Mouse (Mus musculus) kidney, postnatal 14 days (tissue): ENCODE results near the gene Lbh.

Experiments
- DNase-seq: peaks from one replicate; pipeline ENCODE4 v3.0.0; 2022; ENCODE audit warnings: mixed read lengths

Lbh gene

DNA sequence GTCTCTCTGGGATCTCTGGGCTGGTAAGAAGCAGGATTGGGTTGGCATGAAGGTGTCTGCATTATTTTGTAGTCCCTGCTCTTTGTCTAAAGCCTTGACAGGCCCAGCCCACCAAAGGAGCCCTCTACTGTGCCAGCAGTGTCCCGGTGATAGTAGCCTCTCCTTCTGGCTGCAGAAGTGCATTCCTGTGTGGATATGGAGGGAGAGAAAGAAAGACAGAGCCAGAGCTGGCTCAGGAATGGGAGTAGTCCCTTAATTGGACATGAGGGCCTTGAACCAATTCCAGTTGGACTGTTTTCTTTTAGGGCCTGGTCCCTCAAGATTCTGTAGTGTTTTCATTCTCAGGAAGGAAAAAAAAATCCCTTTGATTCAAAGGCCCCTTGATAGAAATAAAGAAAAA lies 6.4 kb upstream of the Lbh start:
- DNase-seq: no peak

DNA sequence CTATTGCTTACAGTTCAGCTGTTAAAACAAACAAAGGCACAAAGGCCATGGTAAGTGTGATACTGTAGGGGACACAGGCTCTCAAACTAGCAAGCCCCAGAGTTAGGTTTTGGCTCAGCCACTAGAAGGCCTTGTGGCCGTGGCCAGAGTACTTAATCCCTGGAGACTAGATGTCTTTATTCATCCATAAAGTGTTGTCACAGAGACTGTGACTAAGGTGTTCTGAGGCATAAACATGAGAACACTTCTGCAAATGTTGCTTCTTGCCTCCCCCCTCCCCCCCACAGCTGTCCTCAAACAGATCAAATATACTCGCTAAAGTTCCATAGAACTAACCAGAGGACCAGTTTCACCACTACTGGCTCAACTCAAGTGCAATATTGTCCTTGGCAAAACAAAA lies 4.0 kb upstream of the Lbh start:
- DNase-seq: no peak

DNA sequence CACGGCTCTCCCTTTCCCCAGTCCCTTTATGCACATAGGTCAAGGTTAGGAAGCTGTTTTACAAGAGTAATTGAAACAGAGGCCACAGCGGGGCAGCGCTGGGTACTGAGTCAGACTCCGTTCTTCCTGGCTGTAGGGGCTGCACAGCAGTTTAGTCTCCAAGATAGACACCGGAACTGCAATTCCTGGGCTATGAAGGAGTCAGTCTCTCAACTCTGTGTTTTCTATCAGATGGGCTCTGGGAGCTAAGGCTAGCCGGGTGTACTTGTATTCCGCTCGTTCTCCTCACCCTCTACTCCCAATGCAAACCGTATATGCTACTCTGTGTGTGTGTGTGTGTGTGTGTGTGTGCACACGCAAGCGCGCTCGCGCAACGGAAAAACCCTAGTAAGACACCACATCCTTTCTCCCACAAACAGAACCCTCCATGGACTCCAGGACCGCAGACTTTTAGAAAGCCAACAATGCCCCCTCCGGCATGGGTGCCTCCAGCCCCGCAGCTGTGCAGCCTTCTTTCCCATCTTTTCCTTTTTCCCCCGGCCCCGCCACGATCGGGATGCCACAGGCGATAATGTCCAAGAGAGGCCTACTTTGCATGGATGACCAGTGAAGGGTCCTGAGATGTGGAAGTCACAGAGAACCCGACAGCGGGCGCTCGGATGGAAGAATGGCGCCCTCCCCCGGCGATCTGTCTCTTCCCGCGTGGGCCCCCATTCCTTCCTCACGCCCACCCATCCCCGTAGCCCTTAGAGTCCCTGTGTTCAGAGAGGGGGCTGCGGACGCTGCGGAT lies 669 bp upstream of the Lbh start:
- peak; percentile 73 for DNase-seq

DNA sequence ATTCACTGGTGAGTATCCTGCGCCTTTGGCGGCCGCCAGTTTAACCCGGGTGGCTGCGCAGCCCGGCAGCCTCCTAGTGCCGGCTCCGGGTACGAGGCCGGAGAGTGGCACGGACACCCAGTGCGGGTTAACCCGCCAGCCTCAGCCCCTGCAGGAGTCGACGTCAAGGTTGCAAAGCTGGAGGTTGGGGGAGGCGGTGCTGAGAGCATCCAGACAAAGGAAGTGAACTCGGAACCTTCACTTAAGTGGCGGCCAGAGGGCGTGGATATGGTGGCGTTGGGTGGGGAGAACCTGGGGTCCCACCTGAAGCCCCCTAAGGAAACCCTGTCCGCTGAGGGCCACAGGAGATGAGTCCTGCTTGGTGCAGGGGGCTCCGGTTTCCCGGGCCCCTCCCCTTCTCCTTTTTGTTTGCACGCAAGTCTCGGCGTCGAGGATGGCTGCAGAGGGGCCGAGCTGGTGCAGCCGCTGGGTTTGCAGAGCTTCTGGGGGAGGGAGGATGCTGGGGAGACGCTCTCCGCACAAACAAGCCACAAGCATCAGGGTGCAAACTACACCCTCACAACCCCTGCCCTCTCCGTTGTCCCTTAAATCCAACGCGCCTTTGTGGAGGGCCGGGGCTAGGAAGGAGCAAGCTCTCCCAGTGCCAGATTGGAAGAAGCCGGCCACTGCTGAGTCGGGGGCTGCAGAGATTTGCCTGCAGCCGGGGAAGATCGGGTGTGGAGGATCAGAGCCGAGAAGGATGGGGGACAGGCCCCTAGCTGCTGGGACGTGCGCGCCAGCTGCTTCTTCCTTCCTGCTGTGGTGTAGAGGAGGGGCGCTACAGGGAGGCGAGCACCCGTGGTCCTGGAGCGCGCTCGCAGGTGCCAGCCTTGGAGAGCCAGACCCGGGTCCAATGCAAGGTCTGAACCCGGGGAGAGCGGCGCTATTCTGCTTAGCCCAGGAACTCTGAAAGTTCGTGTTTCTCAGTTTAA lies 751 bp downstream of the Lbh start:
- DNase-seq: peak; percentile 54

DNA sequence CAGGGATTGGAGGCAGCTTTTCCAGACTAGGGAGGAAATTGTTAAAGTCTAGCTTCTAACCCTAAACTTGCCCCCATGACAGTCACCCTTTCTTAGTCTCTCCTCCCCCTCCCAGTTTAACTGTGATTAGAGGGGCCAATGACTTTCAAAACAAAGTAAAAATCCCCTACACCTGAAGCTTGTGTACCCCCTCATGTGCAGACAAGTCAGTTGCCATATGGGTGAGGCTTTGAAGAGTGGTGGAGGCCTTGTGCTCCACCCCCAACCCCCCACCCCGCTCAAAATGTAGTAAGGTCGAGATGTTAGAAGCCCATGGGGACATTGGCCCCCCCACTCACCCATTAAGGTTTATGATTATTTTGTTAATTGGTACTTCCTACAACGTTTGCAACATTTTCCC lies 1.5 kb downstream of the Lbh start:
- DNase-seq: no peak

DNA sequence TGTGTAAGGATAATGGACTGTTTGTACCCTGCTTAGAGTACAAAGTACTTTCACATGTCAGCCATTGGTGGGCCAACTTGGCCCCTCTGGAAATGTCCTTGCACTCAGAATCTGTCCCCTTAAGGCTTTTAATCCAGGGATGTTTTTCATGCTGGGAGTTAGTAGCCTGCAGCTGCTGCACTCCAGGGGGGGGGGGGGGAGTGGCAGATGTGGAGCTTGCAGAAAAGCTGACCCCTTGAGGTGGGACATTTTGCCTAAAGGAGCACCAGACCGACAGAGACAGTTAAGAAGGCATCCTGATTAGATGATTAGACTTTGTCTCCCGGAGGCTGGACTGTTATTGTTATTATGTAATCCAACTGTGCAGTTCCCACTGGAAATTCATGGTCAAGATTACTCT lies 2.3 kb downstream of the Lbh start:
- no peak for DNase-seq

DNA sequence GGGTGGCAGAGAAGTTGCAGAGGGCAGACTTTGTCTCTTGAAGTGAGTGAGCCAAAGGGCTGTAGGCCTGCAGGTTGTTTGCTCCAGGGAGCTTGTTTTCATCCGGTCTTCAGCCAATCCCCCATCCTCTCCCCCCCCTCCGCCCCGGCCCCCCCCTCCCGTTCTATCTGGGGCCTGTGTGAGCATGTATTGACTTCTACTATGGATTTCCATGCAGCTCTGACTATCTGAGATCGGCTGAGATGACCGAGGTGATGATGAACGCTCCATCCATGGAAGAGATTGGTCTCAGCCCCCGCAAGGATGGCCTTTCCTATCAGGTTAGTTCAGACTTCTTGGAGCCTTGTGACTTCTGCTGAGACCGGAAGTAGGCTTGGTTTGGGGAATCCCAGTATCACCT lies 2.9 kb downstream of the Lbh start:
- no peak for DNase-seq

DNA sequence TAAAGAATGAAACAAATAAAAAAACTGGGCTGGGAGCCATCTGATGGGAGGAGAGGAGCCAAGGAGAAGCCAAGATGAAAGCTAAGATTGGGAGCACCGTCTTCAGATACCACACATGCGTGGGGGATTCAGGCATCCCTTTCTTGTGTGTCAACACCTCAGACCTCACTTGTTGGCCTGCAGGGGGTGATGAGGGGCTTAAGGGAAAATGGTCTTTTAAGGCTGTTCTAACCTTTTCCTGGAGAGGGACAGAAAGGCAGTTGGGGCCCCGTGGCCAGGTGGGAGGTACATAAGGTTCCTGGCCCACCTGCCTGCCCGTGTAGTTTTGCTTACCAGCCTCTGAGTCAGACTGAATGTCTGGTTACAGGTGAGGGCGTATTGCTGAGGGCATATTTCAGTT lies 4.1 kb downstream of the Lbh start:
- no peak for DNase-seq

DNA sequence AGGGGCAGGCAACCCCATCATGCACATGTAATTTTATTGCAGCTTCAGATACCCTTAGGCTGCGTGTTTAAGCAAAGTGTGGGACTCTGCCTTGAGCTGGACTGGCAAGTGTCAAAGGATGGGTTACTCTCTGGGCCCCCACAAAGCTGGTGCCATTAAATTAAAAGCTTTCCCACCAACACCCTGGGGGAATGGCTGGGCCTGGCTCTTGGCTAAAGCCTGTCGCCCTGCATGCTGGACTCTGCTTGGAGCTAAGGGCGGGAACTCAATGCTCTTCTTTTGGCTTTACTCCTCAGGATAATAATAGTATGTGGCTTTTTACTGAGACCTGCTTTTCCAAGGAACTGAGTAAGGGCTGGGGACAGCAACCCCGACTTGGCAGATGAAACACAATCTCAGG lies 5.2 kb downstream of the Lbh start:
- DNase-seq: no peak

DNA sequence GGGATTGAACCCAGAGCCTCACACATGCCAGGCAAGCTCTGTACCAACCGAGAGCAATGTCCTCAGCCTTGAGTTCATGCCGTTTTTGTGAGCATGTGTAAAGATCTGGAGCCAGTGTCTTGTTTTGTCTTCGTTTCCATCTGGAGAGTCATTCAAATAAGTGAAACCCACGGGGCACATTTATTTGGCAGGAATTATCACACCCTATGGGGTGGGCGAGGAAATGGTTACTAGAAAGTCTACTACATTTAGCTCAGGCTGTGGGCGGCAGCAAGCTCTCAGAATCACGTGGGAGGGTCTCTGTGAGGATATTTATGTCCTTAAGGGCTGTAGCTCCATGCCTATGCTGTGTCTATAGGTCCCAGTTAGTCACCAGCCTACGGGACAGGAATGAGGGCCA lies 6.2 kb downstream of the Lbh start:
- no peak for DNase-seq

DNA sequence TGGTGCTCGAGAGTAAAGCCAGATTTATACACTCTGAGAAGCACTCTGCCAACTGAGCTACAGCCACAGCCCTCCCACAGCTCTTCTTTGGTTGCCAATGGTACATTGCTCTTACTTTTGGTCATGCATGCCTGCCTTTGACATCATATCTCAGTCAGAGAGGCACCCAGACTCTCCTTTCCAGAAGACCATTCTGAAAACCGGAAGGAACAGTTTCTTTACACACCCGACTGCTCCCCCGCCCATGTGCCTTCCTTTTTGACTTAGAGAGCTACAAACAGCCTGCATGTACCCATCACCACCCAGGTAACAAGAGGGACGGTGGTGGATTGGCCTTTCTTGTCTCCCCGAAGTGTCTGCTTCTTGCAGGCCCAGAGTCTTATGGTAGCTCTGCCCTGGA lies 7.0 kb downstream of the Lbh start:
- DNase-seq: peak; percentile 61

DNA sequence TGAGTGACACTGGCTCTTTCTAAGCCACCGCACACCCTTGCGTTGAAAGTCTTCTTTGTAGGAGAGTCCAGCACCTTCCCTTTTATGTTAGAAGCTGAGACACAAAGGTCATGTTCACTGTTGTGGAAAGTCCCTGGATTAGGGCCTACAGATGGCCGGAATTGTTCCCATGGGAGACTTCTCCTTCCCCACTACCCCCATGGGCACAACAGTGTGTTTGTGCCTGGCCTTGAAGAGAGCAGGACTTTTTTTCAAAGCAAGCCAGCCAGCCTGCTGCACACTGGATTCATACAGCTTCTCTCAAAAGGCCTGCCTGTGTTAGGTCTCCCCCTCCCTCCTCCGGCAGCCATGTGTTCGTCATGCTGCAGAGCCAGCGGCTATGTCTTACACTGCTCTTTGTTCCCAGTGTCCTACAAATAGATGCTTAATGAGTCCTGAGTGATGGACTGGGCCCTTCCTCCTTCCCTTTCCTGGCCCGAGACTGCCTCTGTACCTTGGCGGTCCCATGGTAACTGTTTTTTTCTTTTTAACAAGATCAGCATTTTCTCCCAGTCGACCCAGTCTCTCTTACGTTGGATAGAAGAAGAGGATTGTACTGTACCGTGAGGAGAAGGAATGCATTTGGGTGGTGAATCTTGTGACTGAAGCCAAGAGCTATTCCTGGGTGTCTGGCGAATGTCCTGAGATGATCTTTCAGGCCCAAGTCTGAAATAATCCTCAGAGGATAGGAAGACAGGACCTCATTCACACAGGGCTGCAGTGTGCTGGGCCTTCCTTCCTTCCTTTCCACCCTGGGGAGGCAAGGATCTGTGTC lies 7.9 kb downstream of the Lbh start:
- peak; percentile 73 for DNase-seq

DNA sequence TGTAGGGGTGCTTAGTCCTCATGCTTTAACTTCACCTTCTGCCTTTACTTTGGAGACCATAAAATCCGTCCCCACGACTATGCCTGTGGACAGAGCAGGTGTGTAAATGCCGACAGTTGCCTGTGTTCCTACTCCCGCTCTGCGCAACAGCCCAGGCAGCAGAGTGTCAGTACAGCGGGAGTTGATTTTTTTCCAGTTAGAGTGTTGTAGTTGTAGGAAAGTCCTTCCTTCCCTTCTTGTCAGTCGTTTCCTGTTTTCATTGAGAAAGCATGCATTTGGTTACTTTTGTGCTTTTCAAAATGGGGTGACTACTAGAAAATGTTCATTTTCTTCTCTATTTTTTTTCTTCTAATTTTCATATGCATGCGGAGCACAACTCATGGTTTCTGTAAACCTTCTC lies 8.9 kb downstream of the Lbh start:
- DNase-seq: no peak

DNA sequence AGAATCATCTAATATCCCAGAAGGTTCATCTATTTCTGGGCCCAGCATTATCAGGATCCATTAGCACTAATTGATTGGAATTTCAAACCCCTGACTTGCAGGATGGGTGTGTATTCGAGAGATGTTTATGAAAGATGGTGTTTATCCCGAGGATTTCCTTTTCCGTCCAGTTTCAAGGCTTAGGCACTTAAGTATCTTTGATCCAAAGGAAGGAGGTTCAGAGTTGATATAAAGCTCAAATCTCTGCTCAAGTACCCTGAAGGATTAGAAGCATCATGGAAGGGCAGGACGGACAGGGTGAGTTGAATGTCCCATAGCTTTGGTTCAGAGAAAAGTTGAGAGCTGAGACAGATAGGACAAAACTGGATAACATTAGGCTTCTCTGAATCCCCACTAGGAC lies 15.0 kb downstream of the Lbh start:
- no peak for DNase-seq

DNA sequence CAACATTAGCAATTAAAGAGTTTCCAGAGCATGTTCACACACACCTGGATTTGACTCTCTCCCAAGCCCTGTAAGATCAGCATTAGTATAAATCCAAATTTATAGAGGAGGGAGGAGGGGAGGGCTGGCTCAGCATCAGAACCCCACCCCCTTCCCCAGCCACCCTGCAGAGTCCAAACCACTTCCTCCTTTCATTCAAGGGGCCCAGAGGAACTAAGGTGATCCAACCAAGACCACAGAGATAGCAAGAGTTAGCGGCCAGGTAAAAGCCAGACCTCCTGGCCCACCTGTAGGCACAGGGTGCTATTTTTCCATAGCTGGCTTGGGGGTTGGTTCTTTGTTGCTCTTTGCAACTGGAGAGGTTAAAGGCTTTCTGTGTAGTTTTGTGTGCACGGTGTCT lies 16.0 kb downstream of the Lbh start:
- no peak for DNase-seq

DNA sequence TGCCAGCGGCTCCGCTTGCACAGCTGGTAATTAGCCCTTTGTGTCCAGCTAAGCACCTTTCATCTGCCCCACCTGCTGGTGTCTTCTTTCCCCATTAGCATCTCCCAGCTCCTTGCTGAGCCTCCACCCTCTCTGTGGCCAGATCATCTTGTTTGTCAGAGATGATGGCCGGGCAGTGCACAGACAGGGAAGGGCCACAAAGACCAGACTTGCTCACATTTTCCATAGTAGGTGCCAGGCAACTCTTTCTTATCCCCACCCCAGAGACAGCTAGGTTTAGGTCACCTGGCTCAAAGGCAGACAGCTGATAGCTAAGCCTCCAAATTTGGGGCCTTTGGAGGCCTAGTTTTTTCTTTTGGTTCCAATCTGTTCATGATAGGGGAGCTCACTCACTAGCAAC lies 16.5 kb downstream of the Lbh start:
- no peak for DNase-seq

DNA sequence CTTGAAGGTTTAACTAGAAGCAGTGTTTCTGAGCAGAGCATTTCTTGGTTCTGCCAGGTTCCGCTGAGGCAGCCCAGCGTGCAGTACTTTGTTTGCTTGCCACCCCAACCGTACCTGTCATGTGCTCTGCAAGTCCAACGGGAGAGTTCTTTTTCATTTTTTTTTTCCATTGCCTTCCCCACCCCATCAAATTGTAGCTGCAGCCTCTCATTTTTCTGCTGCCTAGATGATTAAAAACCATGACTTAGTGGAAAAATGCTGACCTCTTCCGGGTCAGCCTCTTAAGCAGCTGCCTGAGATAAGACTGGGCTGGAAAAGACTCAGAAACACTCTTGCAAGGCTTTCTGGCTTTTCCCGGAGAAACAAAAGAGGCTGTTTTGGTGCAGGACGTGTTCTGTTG lies 17.8 kb downstream of the Lbh start:
- DNase-seq: peak; percentile 72

DNA sequence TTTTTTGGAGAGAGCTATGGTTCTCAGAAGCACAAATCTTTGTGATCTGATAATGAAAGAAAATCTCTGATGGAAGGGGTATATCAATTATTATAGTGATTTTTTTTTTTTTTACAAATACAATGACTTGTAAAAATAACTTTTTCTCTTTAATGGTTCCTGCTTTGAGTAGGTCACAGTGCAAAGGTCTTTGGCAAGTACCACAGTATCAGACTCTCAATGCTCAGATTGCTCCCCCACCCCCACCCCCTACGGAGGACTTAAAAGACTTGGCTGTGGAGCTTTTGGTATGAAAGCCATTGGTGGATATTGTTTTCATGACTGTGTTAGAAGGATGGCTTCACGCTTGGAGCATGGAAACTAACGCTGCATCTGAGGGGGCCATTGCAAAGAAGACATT lies 18.2 kb downstream of the Lbh start:
- no peak for DNase-seq

DNA sequence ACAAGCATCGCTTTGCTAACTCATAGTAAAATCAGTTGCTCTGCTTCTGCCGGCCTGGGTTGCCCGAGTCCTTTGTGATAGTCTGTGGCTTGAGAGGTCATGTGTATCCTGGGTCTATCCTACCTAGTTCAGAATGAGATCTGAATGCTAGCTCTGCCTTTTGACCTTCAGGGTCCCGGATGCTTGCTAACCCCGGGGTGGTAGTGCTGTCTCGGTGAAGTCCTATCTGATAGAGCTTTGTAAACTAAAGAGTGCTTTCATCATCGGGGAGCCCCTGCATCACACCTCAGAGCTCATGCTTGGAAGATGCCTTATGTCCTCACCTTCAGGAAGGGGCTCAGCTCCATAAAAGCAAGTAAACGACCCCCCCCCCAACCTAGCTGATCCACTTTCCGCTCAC lies 19.1 kb downstream of the Lbh start:
- no peak for DNase-seq

DNA sequence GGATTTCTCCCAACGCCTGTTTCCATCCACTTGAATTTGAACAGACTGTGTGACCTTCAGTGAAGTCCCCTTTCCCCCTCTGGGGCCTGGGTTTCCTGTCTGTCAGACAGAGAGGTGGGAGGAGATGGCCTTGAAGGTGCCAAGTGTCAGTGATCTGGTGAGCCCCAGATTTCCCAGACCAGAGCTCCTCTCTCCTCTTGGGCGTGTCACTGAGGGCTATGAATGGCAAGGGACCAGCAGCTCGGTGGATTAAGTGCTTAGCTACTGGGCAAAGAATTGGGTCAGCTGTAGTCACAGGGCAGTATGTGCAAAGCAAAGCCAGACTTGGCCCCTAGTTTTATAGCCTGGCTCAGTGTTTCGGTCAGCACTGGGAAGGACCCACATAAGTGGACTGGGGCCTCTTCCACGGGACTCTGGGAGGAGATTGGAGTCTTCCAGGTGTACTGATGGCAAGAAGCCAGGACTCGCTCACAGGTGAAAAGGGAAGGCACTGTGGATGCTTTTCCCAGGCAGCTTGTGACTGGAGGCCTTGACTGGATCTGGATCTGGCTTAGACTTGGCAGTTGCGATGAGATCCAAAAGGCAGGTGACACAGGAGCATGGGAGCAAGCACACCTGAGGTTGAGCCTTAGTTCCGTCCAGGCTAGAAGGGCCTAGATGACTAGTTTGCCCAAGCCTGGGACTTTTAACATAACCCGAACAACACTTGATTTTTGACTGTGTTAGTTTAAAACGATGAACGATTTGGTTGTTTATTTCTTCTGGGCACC lies 20.1 kb downstream of the Lbh start:
- DNase-seq: no peak

DNA sequence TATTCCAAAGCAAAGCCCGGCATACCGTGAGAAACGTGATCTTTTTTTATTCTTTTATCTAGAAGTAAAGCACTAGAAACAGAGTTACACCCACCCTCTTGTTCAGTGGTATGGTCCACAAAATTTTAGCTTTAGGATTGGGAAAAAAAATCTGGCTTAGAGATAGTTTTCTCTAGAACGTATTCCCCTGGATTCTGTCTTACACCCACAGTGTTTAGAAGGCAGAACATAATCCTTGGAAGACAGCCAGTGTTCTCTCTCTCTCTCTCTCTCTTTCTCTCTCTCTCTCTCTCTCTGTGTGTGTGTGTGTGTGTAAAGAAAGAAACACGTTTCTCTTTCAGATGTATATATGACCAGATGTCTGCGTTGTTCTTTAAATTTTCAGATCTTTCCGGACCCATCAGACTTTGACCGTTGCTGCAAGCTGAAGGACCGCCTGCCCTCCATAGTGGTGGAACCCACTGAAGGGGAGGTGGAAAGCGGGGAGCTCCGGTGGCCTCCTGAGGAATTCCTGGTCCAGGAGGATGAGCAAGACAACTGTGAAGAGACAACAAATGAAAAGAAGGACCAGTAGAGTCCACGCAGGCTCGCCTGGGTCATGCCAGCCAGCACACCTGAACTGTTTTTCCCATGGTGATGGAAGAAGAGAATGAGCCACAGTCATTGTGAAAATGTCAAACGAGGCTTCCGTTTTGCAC lies 20.9 kb downstream of the Lbh start:
- no peak for DNase-seq

DNA sequence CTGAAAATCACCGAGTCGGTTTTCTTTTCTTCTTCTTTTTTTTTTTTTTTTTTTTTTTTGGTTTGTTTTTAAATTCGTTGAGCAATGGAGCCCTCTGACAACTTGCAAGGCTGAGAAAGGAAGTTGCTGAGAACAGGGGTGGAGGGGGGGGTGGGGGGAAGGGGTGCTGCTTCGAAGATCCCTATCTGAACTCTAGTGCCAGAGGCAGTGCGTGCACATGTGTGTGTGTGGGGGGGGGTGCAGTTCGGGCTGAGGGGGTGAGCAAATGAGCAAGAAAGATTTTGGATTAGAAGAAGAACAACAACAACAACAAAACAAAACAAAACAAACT lies 21.4 kb downstream of the Lbh start:
- no peak for DNase-seq
